Mouse (Mus musculus): ENCODE measurements at regions not wholly inside any gene's neighbourhood (a gene's known extent, or its start where the extent isn't known, plus 50 kb on each side); places are given as distances from the start of the nearest gene placed in this dataset.

GRCm38 (mm10) chr16:47754671-47755070, 528.9 kb upstream of the Dppa4 start:
- no peak for DNase-seq

GRCm38 (mm10) chr16:47758296-47758695, 525.2 kb upstream of the Dppa4 start:
- no peak for DNase-seq

- peak; percentile 6 for DNase-seq
Observed at GRCm38 (mm10) chr16:47765742-47766141, 517.8 kb upstream of the Dppa4 start.

GRCm38 (mm10) chr16:47788515-47788914, 495.0 kb upstream of the Dppa4 start:
- no peak for DNase-seq

- DNase-seq, result no peak
Observed at GRCm38 (mm10) chr16:47790666-47791065, 492.9 kb upstream of the Dppa4 start.

GRCm38 (mm10) chr16:47791456-47791855, 492.1 kb upstream of the Dppa4 start:
- no peak for DNase-seq

- DNase-seq, result peak; percentile 8
Observed at GRCm38 (mm10) chr16:47798838-47799237, 484.7 kb upstream of the Dppa4 start.

- no peak for DNase-seq
Observed at GRCm38 (mm10) chr16:47843169-47843568, 440.4 kb upstream of the Dppa4 start.

GRCm38 (mm10) chr16:47851631-47852030, 431.9 kb upstream of the Dppa4 start:
- no peak for DNase-seq

GRCm38 (mm10) chr16:47859840-47860239, 423.7 kb upstream of the Dppa4 start:
- DNase-seq, result no peak

- DNase-seq, result no peak
Observed at GRCm38 (mm10) chr16:47875258-47875657, 408.3 kb upstream of the Dppa4 start.

- DNase-seq, result no peak
Observed at GRCm38 (mm10) chr16:47883476-47883875, 400.1 kb upstream of the Dppa4 start.

GRCm38 (mm10) chr16:47887019-47887418, 396.5 kb upstream of the Dppa4 start:
- DNase-seq, result no peak

- DNase-seq, result no peak
Observed at GRCm38 (mm10) chr16:47900785-47901184, 382.7 kb upstream of the Dppa4 start.

GRCm38 (mm10) chr16:47938000-47938399, 345.5 kb upstream of the Dppa4 start:
- no peak for DNase-seq

Measured in layer of hippocampus, adult 9-11 months (tissue).